Mouse (Mus musculus) midbrain, embryonic 14.5 days (tissue): ENCODE measurements around the gene Fkbp7. TPM values are rescaled to one million over a fixed set of nuclear protein-coding genes. Genes with fewer than 3 reads are reported as not detected.

Source experiments
- ATAC-seq: fragments of 200-750 bp; cut with Nextera tagmentation; 2 replicates; pipeline ENCODE4 v1.8.0; 2017; ENCODE audit warnings: moderate number of reproducible peaks, moderate library complexity; ENCODE audit not compliant: low FRiP score, low TSS enrichment
- DNase-seq: peaks from one replicate; pipeline ENCODE4 v3.0.0-alpha.2; 2015
- H3K27ac ChIP-seq: fragments of 300-500 bp; sonication (generic); replicated peaks from 2 replicates; pipeline ENCODE4 v1.5.1; 2014; ENCODE audit warnings: mild to moderate bottlenecking, low read depth, low read length, moderate library complexity
- H3K27me3 ChIP-seq: fragments of 300-500 bp; sonication (generic); 2 replicates; pipeline ENCODE4 v1.6.1; 2014; ENCODE audit warnings: low read length, control low read depth, mixed read lengths; ENCODE audit not compliant: control insufficient read depth, insufficient read depth
- H3K36me3 ChIP-seq: fragments of 300-500 bp; sonication (generic); 2 replicates; pipeline ENCODE4 v1.6.1; 2014; ENCODE audit warnings: low read length, control low read depth; ENCODE audit not compliant: control insufficient read depth, insufficient read depth
- H3K4me1 ChIP-seq: fragments of 300-500 bp; sonication (generic); 2 replicates; pipeline ENCODE4 v1.6.1; 2014; ENCODE audit warnings: mild to moderate bottlenecking, antibody characterized with exemption, low read length, control low read depth; ENCODE audit not compliant: control insufficient read depth, insufficient read depth
- H3K4me2 ChIP-seq: fragments of 300-500 bp; sonication (generic); 2 replicates; pipeline ENCODE4 v1.6.1; 2014; ENCODE audit warnings: mild to moderate bottlenecking, low read length, moderate library complexity
- H3K4me3 ChIP-seq: fragments of 300-500 bp; sonication (generic); replicated peaks from 2 replicates; pipeline ENCODE4 v1.5.1; 2014; ENCODE audit warnings: low read depth, low read length
- H3K9ac ChIP-seq: fragments of 300-500 bp; sonication (generic); replicated peaks from 2 replicates; pipeline ENCODE4 v1.6.1; 2014; ENCODE audit warnings: mild to moderate bottlenecking, low read length, moderate library complexity
- H3K9me3 ChIP-seq: fragments of 300-500 bp; sonication (generic); 2 replicates; pipeline ENCODE4 v1.6.1; 2016; ENCODE audit warnings: low read length, control low read depth, mixed read lengths; ENCODE audit not compliant: control insufficient read depth
- WGBS: fragments of 180-500 bp; shearing (Covaris S2); extraction: QIAGEN DNeasy Blood & Tissue Kit; methylation state at CpG from one replicate; pipeline ENCODE4 v1.1.7; 2014; 5-methylcytosine and 5-hydroxymethylcytosine counted together
- polyA plus RNA-seq: library from polyadenylated mRNA; unstranded; fragments of >200 nt; fragmentation: Nextera tagmentation; extraction: Ambion mirVana; gene quantifications from 2 replicates; pipeline ENCODE4 v1.2.1, GENCODE M21; 2014

Fkbp7 gene
- polyA plus RNA-seq, 1 experiment from 2014 or later = 11.6 TPM

DNA sequence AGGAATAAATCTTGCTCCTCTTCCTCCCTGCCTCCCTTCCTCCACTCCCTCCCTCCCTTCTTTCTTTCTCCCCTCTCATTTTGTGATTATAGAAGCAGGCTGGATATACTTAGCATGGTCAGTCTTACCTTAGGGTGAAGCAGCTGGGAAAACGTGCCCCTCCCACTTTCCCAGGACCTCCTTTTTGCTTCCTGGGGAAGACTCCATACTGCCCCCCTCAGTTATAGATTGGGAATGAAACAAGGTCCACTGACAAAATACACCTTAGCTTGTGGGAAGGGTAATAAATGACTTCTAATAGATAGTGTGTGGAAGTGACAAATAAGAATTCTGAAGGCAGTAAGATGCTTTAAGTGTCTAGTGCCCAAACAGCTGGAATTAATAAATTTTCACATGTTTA is 16.9 kb downstream of the Fkbp7 start:
- ATAC-seq (no peak), DNase-seq (peak; percentile 16)
- Histone ChIP-seq H3K9me3 (no peaks in the 10 kb centered on the region), H3K4me2 (no peak overlapping the region), H3K27me3 (no peaks in the 10 kb centered on the region), H3K4me3 (no peak overlapping the region), H3K36me3 (no peaks in the 10 kb centered on the region), H3K27ac (no peak overlapping the region), H3K9ac (no peak overlapping the region), H3K4me1 (no peaks in the 10 kb centered on the region)
- WGBS = 24% methylated on average over 1 of the region's 1 CpGs

DNA sequence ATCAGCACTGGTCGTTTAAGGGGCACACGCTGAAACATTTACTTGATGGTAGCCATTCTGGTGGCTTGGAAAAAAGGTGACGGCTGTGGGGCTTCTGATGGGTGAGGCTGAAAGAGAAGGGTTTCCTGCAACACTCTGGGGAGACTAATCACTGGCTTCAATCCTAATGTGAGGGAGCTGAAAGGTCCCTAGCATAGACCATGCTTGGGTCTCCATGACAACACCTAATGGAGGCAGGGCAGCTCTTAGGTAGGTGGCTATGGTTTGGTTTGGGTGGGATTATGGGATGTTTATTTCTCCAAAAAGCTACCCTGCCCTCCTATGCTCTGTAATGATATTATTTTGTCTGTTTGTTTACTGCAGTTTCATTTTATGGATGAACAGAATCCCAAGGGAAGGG is 17.5 kb downstream of the Fkbp7 start:
- no peak for ATAC-seq
- H3K4me1 ChIP-seq = no peaks in the 10 kb centered on the region
- no peak overlapping the region for H3K4me2 ChIP-seq
- H3K27ac ChIP-seq = no peak overlapping the region
- DNase-seq = no peak
- H3K9ac ChIP-seq = no peak overlapping the region
- 87% methylated on average over 3 of the region's 3 CpGs for WGBS
- no peaks in the 10 kb centered on the region for H3K27me3 ChIP-seq
- no peaks in the 10 kb centered on the region for H3K36me3 ChIP-seq
- H3K9me3 ChIP-seq = no peaks in the 10 kb centered on the region
- no peak overlapping the region for H3K4me3 ChIP-seq

DNA sequence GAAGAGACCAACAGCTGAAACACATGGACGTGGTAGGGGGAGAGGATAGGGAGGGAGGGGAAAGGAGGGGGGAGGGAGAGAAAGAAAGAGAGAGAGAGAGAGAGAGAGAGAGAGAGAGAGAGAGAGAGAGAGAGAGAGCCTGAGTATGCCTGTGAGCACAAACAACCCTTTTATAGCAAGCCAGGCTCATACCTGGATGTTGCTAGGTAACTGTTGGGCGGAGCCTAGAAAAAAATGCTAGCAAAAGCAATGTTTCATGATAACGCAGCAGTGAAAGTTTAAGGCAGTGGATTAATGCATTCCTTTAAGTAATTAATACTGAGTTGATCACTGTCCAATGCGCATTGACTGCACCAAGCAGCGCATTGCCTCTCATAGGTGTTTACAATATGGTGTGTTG is 18.3 kb downstream of the Fkbp7 start:
- DNase-seq = no peak
- H3K27ac ChIP-seq = no peak overlapping the region
- H3K36me3 ChIP-seq = no peaks in the 10 kb centered on the region
- no peaks in the 10 kb centered on the region for H3K4me1 ChIP-seq
- ATAC-seq = no peak
- no peak overlapping the region for H3K4me3 ChIP-seq
- no peak overlapping the region for H3K9ac ChIP-seq
- no peaks in the 10 kb centered on the region for H3K9me3 ChIP-seq
- no peak overlapping the region for H3K4me2 ChIP-seq
- no peaks in the 10 kb centered on the region for H3K27me3 ChIP-seq
- 79% methylated on average over 5 of the region's 5 CpGs for WGBS

DNA sequence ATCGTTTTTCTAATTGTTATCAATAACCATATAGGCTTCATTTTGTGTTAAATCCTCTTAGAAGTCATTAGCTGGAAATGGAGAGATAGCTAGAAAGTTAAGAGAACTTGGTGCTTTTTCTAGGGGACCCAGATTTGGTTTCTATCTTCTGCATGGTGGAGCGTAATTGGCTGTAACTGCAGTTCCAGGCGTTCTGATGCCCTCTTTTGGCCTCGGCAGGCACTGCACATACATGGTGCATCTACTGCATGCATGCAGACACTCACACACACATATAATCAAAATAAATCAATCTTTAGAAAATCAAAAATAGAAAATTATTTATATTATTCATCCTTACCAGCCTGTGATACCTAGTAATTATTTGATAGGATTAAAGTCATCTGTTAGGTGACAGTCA is 19.8 kb downstream of the Fkbp7 start:
- H3K4me1 ChIP-seq = no peaks in the 10 kb centered on the region; the same call in 1 of the 2 replicates
- no peaks in the 10 kb centered on the region for H3K27me3 ChIP-seq
- ATAC-seq = no peak
- no peak overlapping the region for H3K27ac ChIP-seq
- WGBS = 93% methylated on average over 4 of the region's 4 CpGs
- no peaks in the 10 kb centered on the region for H3K9me3 ChIP-seq
- H3K4me2 ChIP-seq = no peak overlapping the region
- no peak for DNase-seq
- no peak overlapping the region for H3K4me3 ChIP-seq
- no peak overlapping the region for H3K9ac ChIP-seq
- no peaks in the 10 kb centered on the region for H3K36me3 ChIP-seq

DNA sequence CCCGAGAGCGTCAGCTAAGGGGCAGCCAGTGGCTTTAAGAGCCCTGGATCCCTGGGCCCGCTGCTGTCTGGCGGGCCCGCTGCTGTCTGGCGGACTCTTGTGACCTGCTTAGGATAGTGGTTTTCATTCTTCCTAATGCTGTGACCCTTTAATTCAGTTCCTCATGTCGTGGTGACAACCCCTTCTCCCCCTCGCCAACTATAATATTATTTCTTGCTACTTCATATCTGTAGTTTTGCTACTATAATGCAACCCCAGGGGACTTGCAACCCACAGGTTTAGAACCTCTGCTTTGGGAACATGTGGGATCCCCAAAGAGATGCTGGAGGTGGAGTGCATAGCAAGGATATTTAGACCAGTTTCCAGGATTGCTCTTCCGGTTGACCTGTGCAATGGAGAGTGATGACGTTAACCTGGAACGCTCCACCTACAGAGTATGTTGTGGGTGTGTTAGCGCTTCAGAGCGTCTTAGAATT is 24.2 kb downstream of the Fkbp7 start:
- no peak for DNase-seq

DNA sequence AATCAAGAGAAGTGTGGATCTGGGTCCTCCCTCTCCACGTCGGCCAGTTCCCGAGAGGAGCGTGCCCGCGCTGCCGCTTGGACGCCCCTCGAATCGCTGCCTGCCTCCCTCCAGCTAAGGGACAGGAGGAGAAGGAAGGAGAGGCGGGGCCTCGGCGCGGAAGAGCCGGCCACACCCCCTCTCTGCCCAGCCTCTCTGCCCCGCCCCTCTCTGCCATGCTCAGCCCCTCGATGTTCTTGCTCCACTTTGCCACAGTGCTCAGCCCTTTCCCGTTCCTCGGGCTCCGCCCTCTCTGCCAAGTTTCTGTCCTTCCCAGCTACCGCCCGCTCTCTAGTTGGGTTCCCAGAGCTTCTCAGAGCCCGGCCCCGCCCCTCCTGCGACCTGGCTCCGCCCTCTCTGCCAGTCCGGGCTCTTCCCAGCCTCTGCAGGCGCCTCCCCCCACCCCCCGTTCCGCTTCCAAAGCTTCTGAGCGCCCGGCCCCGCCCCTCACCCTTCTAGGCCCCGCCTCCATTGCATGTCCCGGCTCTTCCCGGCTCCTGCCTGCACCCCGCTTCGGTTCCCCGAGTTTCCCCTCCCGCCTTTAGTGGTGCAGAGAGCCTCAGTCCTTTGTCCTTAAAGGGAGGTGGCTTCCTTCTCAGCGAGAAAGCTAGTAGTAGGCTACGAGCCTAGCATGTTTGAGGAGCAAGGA is 24.9 kb downstream of the Fkbp7 start, which contains the start of the genes Prkra and Pjvk:
TSS of gene Prkra (minus strand) at position 133 of the 688 bp plus-strand sequence.
TSS of gene Pjvk (plus strand) at position 594 of the 688 bp plus-strand sequence.
- H3K4me2 ChIP-seq = peak within 1 kb of the TSS; percentile 69
- peak; percentile 99 for DNase-seq
- no peaks in the 10 kb centered on the region for H3K9me3 ChIP-seq
- H3K4me1 ChIP-seq = peaks cover 6% of the 10 kb centered on the region
- H3K27me3 ChIP-seq = no peaks in the 10 kb centered on the region
- ATAC-seq = peak; percentile 98
- H3K36me3 ChIP-seq = peaks cover under 1% of the 10 kb centered on the region; the same call in 1 of the 2 replicates
- peak within 1 kb of the TSS; percentile 70 for H3K4me3 ChIP-seq
- H3K27ac ChIP-seq = peak within 1 kb of the TSS; percentile 91
- H3K9ac ChIP-seq = peak within 1 kb of the TSS; percentile 86
- under 1% methylated on average over 41 of the region's 42 CpGs for WGBS

More for the DNA sequence above, 24.2 kb downstream of the Fkbp7 start:
- Histone ChIP-seq H3K27me3 (no peaks in the 10 kb centered on the region), H3K4me2 (peak overlapping the region; percentile 69), H3K27ac (peak overlapping the region; percentile 91), H3K4me1 (peaks cover 6% of the 10 kb centered on the region), H3K4me3 (peak overlapping the region; percentile 70), H3K9ac (peak overlapping the region; percentile 86), H3K9me3 (no peaks in the 10 kb centered on the region), H3K36me3 (no peaks in the 10 kb centered on the region)
- peak; percentile 18 for ATAC-seq
- WGBS = 31% methylated on average over 13 of the region's 13 CpGs

DNA sequence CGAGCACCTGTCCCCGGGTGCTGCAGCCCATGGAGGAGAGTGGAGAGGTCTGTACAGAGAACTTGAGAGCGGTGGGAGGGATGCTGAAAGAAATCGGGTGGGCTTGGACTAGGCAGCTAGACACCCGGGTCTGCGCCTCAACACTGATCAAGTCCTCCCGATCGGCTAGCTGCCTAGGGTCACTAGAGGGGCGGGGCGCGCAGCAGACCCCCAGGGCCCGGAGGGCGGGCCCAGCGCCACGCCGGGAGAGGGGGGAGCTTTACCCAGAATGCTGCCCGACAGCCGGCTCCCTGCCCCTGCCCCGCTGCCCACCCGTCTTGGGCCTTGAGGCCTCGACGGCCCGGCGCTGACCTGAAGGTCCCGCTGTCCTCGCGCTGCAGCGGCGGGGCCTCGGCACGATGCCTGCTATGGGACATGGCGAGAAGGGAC is 25.5 kb downstream of the Fkbp7 start:
- H3K9me3 ChIP-seq = no peaks in the 10 kb centered on the region
- WGBS = under 1% methylated on average over 31 of the region's 32 CpGs

DNA sequence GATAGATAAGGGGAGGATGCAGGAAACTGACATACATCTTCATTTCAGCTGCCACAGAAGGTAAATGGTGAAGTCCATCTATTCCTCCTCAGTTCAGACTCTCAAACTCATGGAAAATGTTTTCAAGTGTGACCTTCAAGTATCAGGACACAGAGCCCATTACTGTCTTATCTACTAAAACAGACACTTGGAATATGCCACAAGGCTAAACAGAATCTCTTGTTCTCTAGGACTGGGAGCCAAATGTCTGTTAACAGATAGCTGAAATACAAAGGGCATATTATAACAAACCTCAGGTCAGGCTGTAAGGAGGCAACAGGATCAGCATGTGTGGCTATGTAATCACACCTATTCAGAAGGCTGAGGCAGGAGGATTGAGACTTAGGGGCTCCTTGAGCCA is 29.1 kb downstream of the Fkbp7 start:
- no peak for ATAC-seq
- H3K36me3 ChIP-seq = peaks cover 37% of the 10 kb centered on the region
- no peaks in the 10 kb centered on the region for H3K9me3 ChIP-seq

More for the DNA sequence above, 25.5 kb downstream of the Fkbp7 start:
- DNase-seq (peak; percentile 77), ATAC-seq (peak; percentile 70)
- H3K36me3 ChIP-seq = peaks cover 5% of the 10 kb centered on the region
- H3K27ac ChIP-seq = peak overlapping the region; percentile 91
- peaks cover 6% of the 10 kb centered on the region for H3K4me1 ChIP-seq
- no peaks in the 10 kb centered on the region for H3K27me3 ChIP-seq
- peak overlapping the region; percentile 70 for H3K4me3 ChIP-seq
- peak overlapping the region; percentile 69 for H3K4me2 ChIP-seq
- peak overlapping the region; percentile 86 for H3K9ac ChIP-seq

DNA sequence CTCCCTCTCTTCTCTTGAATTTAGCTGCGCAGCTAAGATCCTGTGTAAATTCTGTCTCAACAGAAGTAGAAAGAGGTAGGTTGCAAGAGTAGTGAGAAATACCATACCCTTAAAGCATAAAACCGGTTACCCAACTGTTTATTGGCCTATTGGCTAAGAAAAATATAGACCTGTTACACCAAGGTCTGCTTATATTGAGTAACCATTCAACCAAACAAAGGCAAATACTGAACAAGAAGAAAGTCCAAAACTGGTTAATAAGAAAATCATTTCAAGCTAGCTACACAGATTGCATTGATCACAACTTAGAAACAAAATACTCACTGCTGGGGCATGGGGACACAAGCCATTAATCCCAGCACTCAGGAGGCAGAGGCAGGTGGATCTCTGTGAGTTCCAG is 33.3 kb downstream of the Fkbp7 start:
- Histone ChIP-seq H3K4me1 (no peaks in the 10 kb centered on the region), H3K4me2 (no peak overlapping the region), H3K4me3 (no peak overlapping the region), H3K9ac (no peak overlapping the region), H3K9me3 (no peaks in the 10 kb centered on the region), H3K27ac (no peak overlapping the region), H3K36me3 (peaks cover 73% of the 10 kb centered on the region), H3K27me3 (no peaks in the 10 kb centered on the region)
- no peak for ATAC-seq
- 97% methylated on average over 2 of the region's 2 CpGs for WGBS
- DNase-seq = no peak

More for the DNA sequence above, 29.1 kb downstream of the Fkbp7 start:
- Histone ChIP-seq H3K27ac (no peak overlapping the region), H3K27me3 (no peaks in the 10 kb centered on the region), H3K4me3 (no peak overlapping the region), H3K4me1 (peaks cover 6% of the 10 kb centered on the region), H3K4me2 (no peak overlapping the region), H3K9ac (no peak overlapping the region)
- DNase-seq = no peak
